Mouse (Mus musculus): ENCODE measurements around the gene Arnt2. TPM values are rescaled to one million over a fixed set of nuclear protein-coding genes. Genes with fewer than 3 reads are reported as not detected.

Arnt2 gene
- polyA plus RNA-seq, 1 experiment from 2014 or later = 48.8 TPM

GRCm38 (mm10) chr7:84203981-84204380, 206.0 kb downstream of the Arnt2 start:
- Histone ChIP-seq H3K4me3 (no peak overlapping the region), H3K27ac (replicated peaks) (no peak overlapping the region), H3K9ac (no peak overlapping the region), H3K27me3 (no peaks in the 10 kb centered on the region), H3K9me3 (no peaks in the 10 kb centered on the region), H3K4me2 (no peak overlapping the region), H3K4me1 (replicated peaks) (no peaks in the 10 kb centered on the region), H3K36me3 (no peaks in the 10 kb centered on the region)
- WGBS = 75% methylated on average over 3 of the region's 3 CpGs
- no peak for ATAC-seq (ENCODE audit: low read depth)

DNA sequence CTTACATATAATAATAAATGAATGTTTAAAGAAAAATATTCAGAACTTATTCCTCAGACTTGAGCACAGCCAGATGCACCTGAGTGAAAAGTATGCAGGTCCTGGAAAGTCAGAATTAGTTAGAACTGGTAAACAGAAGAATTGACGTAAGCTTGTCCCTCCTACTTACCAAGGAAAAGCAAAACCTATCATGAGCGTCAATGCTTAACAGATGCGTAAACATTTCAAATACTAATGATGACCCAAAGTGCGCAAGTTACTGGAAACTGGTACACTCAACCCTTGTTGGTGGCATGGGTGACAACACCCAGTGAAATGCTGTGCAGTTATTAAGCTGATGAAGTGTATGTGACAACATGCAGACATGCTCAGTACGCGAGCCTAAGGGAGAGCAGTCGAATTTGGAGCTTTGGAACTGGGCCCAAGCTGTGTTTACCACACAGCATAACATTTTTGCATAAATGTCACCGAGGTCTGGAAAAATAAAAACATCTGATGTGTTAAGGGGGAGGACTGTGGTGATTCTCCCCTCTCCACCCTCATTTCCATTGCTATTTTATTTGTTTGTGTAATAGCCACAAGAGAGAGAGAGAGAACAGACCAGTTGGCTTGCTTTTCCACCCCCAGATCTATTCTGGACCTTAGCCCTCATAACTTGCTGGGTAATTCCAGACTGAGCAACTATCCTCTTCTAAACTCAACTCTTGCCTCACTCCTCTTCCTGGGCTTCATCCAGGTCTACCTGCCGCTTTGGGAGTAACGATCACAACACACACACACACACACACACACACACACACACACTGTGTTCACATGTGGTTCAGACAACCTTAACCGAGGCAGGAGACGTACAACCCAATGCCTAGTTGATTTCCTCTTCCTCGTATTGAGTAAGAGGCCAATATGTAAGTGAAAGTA, 208.6 kb downstream of the Arnt2 start:
- Histone ChIP-seq H3K4me2 (no peak overlapping the region), H3K27ac (replicated peaks) (no peak overlapping the region), H3K36me3 (no peaks in the 10 kb centered on the region), H3K9me3 (no peaks in the 10 kb centered on the region), H3K4me1 (replicated peaks) (no peaks in the 10 kb centered on the region), H3K27me3 (no peaks in the 10 kb centered on the region), H3K9ac (no peak overlapping the region), H3K4me3 (no peak overlapping the region)
- WGBS = 92% methylated on average over 13 of the region's 13 CpGs
- no peak for ATAC-seq (ENCODE audit: low read depth)

DNA sequence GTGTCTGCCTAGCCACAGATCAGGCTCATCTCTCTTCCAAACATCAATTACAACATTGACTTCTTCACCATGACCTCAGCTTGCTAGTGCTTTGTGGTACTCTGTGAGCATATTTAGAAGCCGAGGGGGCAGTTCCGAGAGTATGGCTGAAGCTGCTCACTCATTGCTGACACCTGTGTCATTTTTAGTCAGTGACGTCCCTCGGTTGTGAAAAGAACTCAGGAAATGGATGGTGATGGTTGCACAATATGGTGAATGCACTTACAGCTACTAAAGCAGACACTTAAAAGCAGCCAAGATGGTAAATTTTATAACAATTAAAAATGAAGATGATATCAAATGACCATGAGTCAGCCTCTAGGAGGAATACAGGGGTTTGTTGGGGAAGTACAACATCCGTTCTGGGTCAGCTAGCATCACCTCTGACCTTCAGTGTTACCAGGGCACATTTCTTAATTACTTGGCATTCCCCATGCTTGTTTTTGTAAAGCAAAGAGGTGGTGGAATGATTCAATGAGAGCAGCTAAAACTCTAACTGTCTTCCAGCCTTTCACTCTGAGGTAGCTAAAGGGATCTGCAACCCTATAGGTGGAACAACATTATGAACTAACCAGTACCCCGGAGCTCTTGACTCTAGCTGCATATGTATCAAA, 212.6 kb downstream of the Arnt2 start:
- no peak for ATAC-seq (ENCODE audit: low read depth)

More for the DNA sequence above, 212.6 kb downstream of the Arnt2 start:
- Histone ChIP-seq H3K4me3 (no peak overlapping the region), H3K36me3 (no peaks in the 10 kb centered on the region), H3K4me2 (no peak overlapping the region), H3K9me3 (no peaks in the 10 kb centered on the region), H3K9ac (no peak overlapping the region), H3K27me3 (no peaks in the 10 kb centered on the region), H3K4me1 (replicated peaks) (no peaks in the 10 kb centered on the region), H3K27ac (replicated peaks) (no peak overlapping the region)
- WGBS = 86% methylated on average over 6 of the region's 6 CpGs

Other genes with a start within 250 kb of the Arnt2 start
- gene Gm2115, start 118.8 kb upstream of the Arnt2 start, polyA plus RNA-seq (2015; fragmentation: Nextera tagmentation; extraction: Ambion mirVana) = 0.76 and 0.98 TPM in 2 replicates
- 5.4 and 7.2 TPM in 2 replicates for gene Fah, start 196.5 kb upstream of the Arnt2 start, polyA plus RNA-seq (2015; fragmentation: Nextera tagmentation; extraction: Ambion mirVana)

All from neural tube, embryonic 13.5 days (tissue).